Mouse (Mus musculus): Measurements from ENCODE around the gene Pdzd2. TPM values are rescaled to one million over a fixed set of nuclear protein-coding genes. Genes with fewer than 3 reads are reported as not detected.

The Pdzd2 gene
- polyA plus RNA-seq, 1 experiment from 2014 or later = 4.9 TPM

GRCm38 (mm10) chr15:12606306-12606705, 133.4 kb downstream of the Pdzd2 start:
- Histone ChIP-seq H3K27ac (no peak overlapping the region), H3K4me3 (no peak overlapping the region), H3K4me1 (replicated peaks) (peaks cover 5% of the 10 kb centered on the region; the same call in 1 of the 2 replicates), H3K36me3 (no peaks in the 10 kb centered on the region), H3K27me3 (ENCODE audit: insufficient read depth, poor library complexity, severe bottlenecking) (no peaks in the 10 kb centered on the region), H3K9me3 (0 out of 2 replicates have a peak, but pooled peaks cover 4% of the 10 kb centered on the region)
- WGBS = 74% methylated on average over 9 of the region's 9 CpGs
- no peak for DNase-seq (ENCODE audit: low spot score)

- DNase-seq (ENCODE audit: low spot score) = no peak
- no peaks in the 10 kb centered on the region for H3K27me3 ChIP-seq (ENCODE audit: insufficient read depth, poor library complexity, severe bottlenecking)
- peaks cover 13% of the 10 kb centered on the region; the same call in 1 of the 2 replicates for H3K4me1 ChIP-seq (replicated peaks)
- no peaks in the 10 kb centered on the region for H3K36me3 ChIP-seq
- 79% methylated on average over 10 of the region's 10 CpGs for WGBS
- H3K9me3 ChIP-seq = 0 out of 2 replicates have a peak, but pooled peaks cover 4% of the 10 kb centered on the region
- H3K27ac ChIP-seq = no peak overlapping the region
- H3K4me3 ChIP-seq = no peak overlapping the region
Observed at GRCm38 (mm10) chr15:12605239-12605993, 134.3 kb downstream of the Pdzd2 start.

- peaks cover 13% of the 10 kb centered on the region; the same call in 1 of the 2 replicates for H3K4me1 ChIP-seq (replicated peaks)
- DNase-seq (ENCODE audit: low spot score) = no peak
- WGBS = 91% methylated on average over 4 of the region's 4 CpGs
- no peak overlapping the region for H3K27ac ChIP-seq
- H3K36me3 ChIP-seq = no peaks in the 10 kb centered on the region
- no peak overlapping the region for H3K4me3 ChIP-seq
- H3K9me3 ChIP-seq = 0 out of 2 replicates have a peak, but pooled peaks cover 4% of the 10 kb centered on the region
- no peaks in the 10 kb centered on the region for H3K27me3 ChIP-seq (ENCODE audit: insufficient read depth, poor library complexity, severe bottlenecking)
Observed at GRCm38 (mm10) chr15:12603674-12604073, 136.1 kb downstream of the Pdzd2 start.

- 76% methylated on average over 4 of the region's 4 CpGs for WGBS
- DNase-seq (ENCODE audit: low spot score) = no peak
Observed at GRCm38 (mm10) chr15:12593094-12593493, 146.6 kb downstream of the Pdzd2 start.

GRCm38 (mm10) chr15:12592628-12593027, 147.1 kb downstream of the Pdzd2 start:
- Histone ChIP-seq H3K27ac (no peak overlapping the region), H3K4me3 (no peak overlapping the region), H3K27me3 (ENCODE audit: insufficient read depth, poor library complexity, severe bottlenecking) (no peaks in the 10 kb centered on the region), H3K36me3 (no peaks in the 10 kb centered on the region), H3K9me3 (no peaks in the 10 kb centered on the region), H3K4me1 (replicated peaks) (no peaks in the 10 kb centered on the region)
- 45% methylated on average over 3 of the region's 3 CpGs for WGBS
- no peak for DNase-seq (ENCODE audit: low spot score)

More at GRCm38 (mm10) chr15:12593094-12593493, 146.6 kb downstream of the Pdzd2 start:
- Histone ChIP-seq H3K27me3 (ENCODE audit: insufficient read depth, poor library complexity, severe bottlenecking) (no peaks in the 10 kb centered on the region), H3K4me3 (no peak overlapping the region), H3K36me3 (no peaks in the 10 kb centered on the region), H3K27ac (no peak overlapping the region), H3K4me1 (replicated peaks) (no peaks in the 10 kb centered on the region), H3K9me3 (no peaks in the 10 kb centered on the region)

- Histone ChIP-seq H3K4me3 (no peak overlapping the region), H3K9me3 (no peaks in the 10 kb centered on the region), H3K27ac (no peak overlapping the region), H3K4me1 (replicated peaks) (no peaks in the 10 kb centered on the region), H3K36me3 (no peaks in the 10 kb centered on the region), H3K27me3 (ENCODE audit: insufficient read depth, poor library complexity, severe bottlenecking) (no peaks in the 10 kb centered on the region; the same call in 1 of the 2 replicates)
- no peak for DNase-seq (ENCODE audit: low spot score)
- 89% methylated on average over 3 of the region's 3 CpGs for WGBS
Observed at GRCm38 (mm10) chr15:12588661-12589060, 151.1 kb downstream of the Pdzd2 start.

GRCm38 (mm10) chr15:12586852-12587424, 152.8 kb downstream of the Pdzd2 start:
- 81% methylated on average over 4 of the region's 4 CpGs for whole genome bisulfite sequencing

GRCm38 (mm10) chr15:12586154-12586553, 153.6 kb downstream of the Pdzd2 start:
- Histone ChIP-seq H3K4me1 (replicated peaks) (no peaks in the 10 kb centered on the region), H3K9me3 (no peaks in the 10 kb centered on the region), H3K27me3 (ENCODE audit: insufficient read depth, poor library complexity, severe bottlenecking) (no peaks in the 10 kb centered on the region; the same call in 1 of the 2 replicates), H3K4me3 (no peak overlapping the region), H3K36me3 (no peaks in the 10 kb centered on the region), H3K27ac (no peak overlapping the region)
- peak; percentile 70 for DNase-seq (ENCODE audit: low spot score)
- 5% methylated on average over 5 of the region's 5 CpGs for WGBS

More at GRCm38 (mm10) chr15:12586852-12587424, 152.8 kb downstream of the Pdzd2 start:
- H3K27me3 ChIP-seq (ENCODE audit: insufficient read depth, poor library complexity, severe bottlenecking) = no peaks in the 10 kb centered on the region; the same call in 1 of the 2 replicates
- no peaks in the 10 kb centered on the region for H3K36me3 ChIP-seq
- no peak overlapping the region for H3K4me3 ChIP-seq
- no peak for DNase-seq (ENCODE audit: low spot score)
- no peaks in the 10 kb centered on the region for H3K9me3 ChIP-seq
- H3K27ac ChIP-seq = no peak overlapping the region
- no peaks in the 10 kb centered on the region for H3K4me1 ChIP-seq (replicated peaks)

GRCm38 (mm10) chr15:12583051-12583450, 156.7 kb downstream of the Pdzd2 start:
- H3K4me3 ChIP-seq = no peak overlapping the region
- H3K4me1 ChIP-seq (replicated peaks) = no peaks in the 10 kb centered on the region; the same call in 1 of the 2 replicates
- no peaks in the 10 kb centered on the region for H3K36me3 ChIP-seq
- WGBS = 63% methylated on average over 3 of the region's 3 CpGs
- no peaks in the 10 kb centered on the region for H3K9me3 ChIP-seq
- no peaks in the 10 kb centered on the region; the same call in 1 of the 2 replicates for H3K27me3 ChIP-seq (ENCODE audit: insufficient read depth, poor library complexity, severe bottlenecking)
- no peak for DNase-seq (ENCODE audit: low spot score)
- H3K27ac ChIP-seq = no peak overlapping the region

- Histone ChIP-seq H3K9me3 (no peaks in the 10 kb centered on the region), H3K36me3 (no peaks in the 10 kb centered on the region), H3K4me3 (no peak overlapping the region), H3K27me3 (ENCODE audit: insufficient read depth, poor library complexity, severe bottlenecking) (no peaks in the 10 kb centered on the region; the same call in 1 of the 2 replicates), H3K4me1 (replicated peaks) (peaks cover 1% of the 10 kb centered on the region; the same call in 1 of the 2 replicates), H3K27ac (no peak overlapping the region)
- DNase-seq (ENCODE audit: low spot score) = no peak
Observed at GRCm38 (mm10) chr15:12582471-12582870, 157.3 kb downstream of the Pdzd2 start.

- Histone ChIP-seq H3K27ac (no peak overlapping the region), H3K4me3 (no peak overlapping the region), H3K27me3 (ENCODE audit: insufficient read depth, poor library complexity, severe bottlenecking) (no peaks in the 10 kb centered on the region), H3K9me3 (no peaks in the 10 kb centered on the region), H3K4me1 (replicated peaks) (peaks cover 8% of the 10 kb centered on the region; the same call in 1 of the 2 replicates), H3K36me3 (no peaks in the 10 kb centered on the region)
- no peak for DNase-seq (ENCODE audit: low spot score)
- WGBS = 84% methylated on average over 6 of the region's 6 CpGs
Observed at GRCm38 (mm10) chr15:12579196-12579595, 160.5 kb downstream of the Pdzd2 start.

GRCm38 (mm10) chr15:12578276-12578675, 161.4 kb downstream of the Pdzd2 start:
- peaks cover 8% of the 10 kb centered on the region; the same call in 1 of the 2 replicates for H3K4me1 ChIP-seq (replicated peaks)
- DNase-seq (ENCODE audit: low spot score) = peak; percentile 69
- H3K4me3 ChIP-seq = no peak overlapping the region
- H3K9me3 ChIP-seq = no peaks in the 10 kb centered on the region
- H3K36me3 ChIP-seq = no peaks in the 10 kb centered on the region
- H3K27ac ChIP-seq = no peak overlapping the region
- 46% methylated on average over 5 of the region's 5 CpGs for WGBS
- H3K27me3 ChIP-seq (ENCODE audit: insufficient read depth, poor library complexity, severe bottlenecking) = no peaks in the 10 kb centered on the region

- no peaks in the 10 kb centered on the region for H3K27me3 ChIP-seq (ENCODE audit: insufficient read depth, poor library complexity, severe bottlenecking)
- no peak for DNase-seq (ENCODE audit: low spot score)
- H3K9me3 ChIP-seq = no peaks in the 10 kb centered on the region
- no peak overlapping the region for H3K4me3 ChIP-seq
- 66% methylated on average over 6 of the region's 6 CpGs for WGBS
- peak overlapping the region; percentile 42; the same call in 1 of the 2 replicates for H3K27ac ChIP-seq
- H3K36me3 ChIP-seq = no peaks in the 10 kb centered on the region
- peaks cover 8% of the 10 kb centered on the region; the same call in 1 of the 2 replicates for H3K4me1 ChIP-seq (replicated peaks)
Observed at GRCm38 (mm10) chr15:12577715-12578114, 162.0 kb downstream of the Pdzd2 start.
